Mouse (Mus musculus) left cerebral cortex, postnatal 36 days (tissue): ENCODE measurements around the gene Zfp940. TPM values are rescaled to one million over a fixed set of nuclear protein-coding genes. Genes with fewer than 3 reads are reported as not detected.

Experiments
- DNase-seq, 2 experiments: peaks; one replicate each; pipeline ENCODE4 v3.0.0; 2021 to 2022; ENCODE audit warnings: low spot score in 2 of 2, mixed read lengths in 1 of 2
- intact Hi-C: fragments of 180-260 bp; cut with DNase I; formaldehyde crosslinking; loops from one replicate; pipeline ENCODE4 v1.15.1; 2025
- total RNA-seq, 2 experiments: library from RNA; stranded (reverse); gene quantifications; 2 replicates each; pipeline ENCODE4 v1.2.3; 2021

Gene Zfp940
- total RNA-seq, 2 experiments from 2014 or later: 17.3 to 17.8 TPM

DNA sequence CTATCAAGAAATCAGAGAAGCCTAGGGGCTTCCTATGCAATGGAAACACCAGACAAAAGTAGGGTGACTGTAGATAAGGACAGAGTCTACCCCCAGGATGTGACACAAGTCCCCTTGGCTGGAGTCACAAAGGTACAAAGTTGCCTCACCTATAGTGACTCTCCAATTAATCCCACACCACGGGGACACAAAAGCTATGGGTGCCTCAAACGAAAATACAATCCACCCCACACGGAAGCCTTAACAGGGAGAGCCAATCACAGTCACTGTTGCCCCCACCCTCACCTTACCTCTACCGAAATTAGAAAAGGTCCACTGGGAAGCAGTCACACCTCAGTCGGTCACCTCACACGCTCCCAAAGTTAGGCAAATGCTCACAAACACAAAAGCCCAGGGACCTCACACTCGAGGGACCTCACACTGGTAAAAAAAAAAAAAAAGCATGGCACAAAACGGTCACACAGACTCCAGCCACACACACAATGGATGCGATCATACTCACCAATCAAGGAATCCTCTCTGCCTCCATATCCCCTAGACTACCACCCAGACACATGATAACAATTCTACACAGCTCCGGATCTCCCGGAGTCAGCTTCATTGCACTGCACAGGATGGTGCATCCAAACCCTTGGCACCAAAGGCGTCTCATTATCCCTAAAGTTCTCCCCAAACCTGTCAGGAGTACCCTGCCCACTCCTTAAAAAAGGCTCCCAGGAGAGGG, 38.2 kb downstream of the Zfp940 start:
- intact Hi-C loops: loop anchor here (1.0 to 5.0 kb wide), 3 partner anchors 42 to 92 kb away; partner anchors contain the start of genes Zfp27, Zfp383, Zfp420 and Zfp84
- no peak for DNase-seq

DNA sequence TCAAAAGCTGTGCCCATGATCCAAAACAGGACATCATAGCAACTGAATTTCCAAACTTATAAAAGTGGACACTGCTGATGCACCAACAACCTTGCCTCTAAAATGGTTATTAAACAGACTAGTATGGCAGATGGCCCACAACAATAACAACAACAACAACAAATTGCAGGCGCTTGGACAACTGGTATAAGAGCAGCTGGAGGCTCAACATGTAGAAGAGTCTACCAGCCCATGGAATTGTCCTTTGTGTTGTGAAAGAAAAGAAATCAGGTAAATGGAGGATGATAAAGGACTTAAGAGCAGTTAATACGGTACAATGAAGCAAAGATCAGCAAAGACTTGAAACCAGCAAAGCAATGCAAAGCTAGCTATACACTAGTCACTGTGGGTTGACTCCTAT, 39.1 kb downstream of the Zfp940 start:
- intact Hi-C loops: no loop called here
- DNase-seq: no peak

DNA sequence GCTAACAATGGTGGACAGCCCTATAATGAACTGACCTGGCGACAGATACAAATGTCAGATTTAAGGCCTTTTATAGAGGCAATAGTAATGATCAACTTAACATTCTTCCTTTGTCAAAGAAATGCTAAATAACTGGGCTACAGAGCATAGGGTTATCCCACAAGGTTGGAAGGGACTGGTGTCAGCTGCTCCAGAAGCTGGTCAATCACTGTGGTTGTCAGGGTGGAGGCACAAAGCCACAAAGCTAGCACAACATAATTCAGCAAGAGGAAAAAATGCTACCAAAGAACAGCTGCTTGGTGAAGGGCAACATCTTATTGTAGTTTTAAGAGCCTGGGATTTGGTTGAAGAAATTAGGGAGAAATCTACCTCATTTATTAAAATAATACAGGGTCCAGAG, 41.2 kb downstream of the Zfp940 start:
- intact Hi-C loops: no loop called here
- no peak for DNase-seq

DNA sequence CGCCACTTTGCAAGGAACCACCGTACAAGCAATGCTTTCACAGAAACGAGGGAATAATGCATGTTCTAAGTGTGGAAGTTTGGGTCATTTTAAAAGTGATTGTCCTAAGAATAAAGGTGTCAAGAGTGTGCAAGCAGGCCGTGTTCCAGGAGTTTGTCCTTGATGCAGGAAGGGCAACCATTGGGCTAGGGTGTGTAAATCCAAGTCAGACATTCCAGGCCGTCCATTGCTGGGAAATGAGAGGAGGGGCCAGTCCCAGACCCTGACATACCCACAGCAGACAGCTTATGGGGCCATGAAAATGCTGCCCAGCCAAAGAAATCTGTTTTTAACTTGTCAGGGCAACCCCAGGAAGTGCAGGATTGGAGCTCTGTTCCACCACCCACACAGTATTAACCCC, 46.4 kb downstream of the Zfp940 start:
- DNase-seq: no peak
- intact Hi-C loops: no loop called here

DNA sequence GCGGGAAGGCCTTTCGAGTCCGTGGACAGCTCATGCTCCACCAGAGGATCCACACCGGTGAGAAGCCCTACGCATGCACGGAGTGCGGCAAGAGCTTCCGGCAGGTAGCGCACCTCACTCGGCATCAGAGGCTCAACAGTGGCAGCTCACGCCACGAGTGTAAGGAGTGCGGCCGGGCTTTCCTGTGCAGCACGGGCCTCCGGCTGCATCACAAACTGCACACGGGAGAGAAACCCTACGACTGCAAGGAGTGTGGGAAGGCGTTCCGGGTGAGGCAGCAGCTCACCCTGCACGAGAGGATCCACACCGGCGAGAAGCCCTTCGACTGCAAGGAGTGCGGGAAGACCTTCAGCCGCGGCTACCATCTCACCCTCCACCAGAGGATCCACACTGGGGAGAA, 60.6 kb downstream of the Zfp940 start:
- DNase-seq: no peak
- intact Hi-C loops: no loop called here

DNA sequence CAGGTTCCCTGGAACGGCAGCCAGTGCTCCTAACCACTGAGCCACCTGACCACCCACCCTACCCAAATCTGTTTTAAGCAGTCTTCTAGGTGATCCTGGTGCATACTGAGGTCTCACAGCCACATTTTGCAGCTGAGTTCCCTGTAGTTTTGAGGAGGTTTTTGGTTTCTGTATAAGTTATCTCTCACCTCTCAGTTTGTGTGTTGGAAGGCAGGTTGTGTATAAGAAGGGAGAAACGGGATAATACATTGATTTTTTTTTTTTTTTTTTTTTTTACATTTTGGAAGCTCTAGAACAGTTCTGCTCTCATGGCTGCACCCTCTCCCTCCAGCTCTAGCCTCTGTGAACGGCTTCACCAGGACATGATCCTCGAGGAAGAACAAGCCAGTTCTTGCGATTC, 67.6 kb downstream of the Zfp940 start:
- DNase-seq: no peak
- intact Hi-C loops: no loop called here

DNA sequence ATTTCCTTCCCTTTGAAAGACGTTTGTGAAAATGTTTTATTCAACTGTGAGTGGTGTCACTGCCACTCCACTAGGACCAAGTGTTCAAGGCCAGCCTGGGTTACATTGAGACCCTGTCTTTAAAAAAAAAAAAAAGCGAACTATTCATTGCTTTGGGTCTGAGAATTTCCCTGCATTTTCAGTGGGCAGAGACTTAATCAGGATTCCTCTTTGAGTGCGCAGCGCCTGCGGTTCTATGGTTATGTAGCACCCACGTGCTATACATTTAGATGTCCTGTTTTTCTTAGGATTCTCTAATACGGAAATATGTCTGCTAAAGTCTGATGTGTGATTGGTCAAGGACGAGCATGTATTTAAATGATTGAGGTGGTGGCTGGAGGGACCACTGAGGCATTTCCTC, 68.4 kb downstream of the Zfp940 start:
- intact Hi-C loops: no loop called here
- no peak for DNase-seq

DNA sequence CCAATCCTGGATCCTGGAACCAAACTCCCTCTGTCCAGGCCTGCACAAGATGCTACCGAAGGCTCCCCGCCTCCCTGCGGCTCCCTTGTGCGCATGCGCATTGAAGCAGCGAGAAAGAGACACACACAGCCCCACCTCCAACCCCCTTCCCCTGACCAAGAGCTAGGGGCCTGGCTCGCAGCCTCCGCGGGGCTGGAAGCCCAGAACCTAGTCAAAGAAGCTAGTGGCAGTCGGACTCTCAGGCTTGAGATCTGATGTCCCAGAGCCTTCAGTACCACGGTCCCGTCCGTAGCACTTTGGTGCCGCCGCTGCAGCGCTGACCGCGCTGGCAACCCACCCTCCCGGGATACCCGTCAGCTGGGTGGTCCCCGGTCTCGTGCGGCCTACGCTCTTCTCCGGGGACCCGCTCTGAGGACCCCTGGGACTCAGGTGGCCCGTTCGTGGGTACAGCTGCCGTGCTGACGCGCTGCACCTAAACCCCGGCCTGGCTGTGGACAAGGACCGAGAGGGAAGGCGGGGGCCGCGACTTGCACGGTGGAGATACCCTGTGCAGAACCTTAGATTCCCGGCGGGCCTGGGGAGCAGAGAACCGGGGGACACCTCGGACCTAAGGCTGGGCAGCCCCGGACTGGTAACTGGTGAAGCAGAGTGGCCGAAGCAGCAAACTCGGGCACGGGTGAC, 69.5 kb downstream of the Zfp940 start, which contains the start of gene Zfp30:
Gene Zfp30 (plus strand): TSS at position 128 of the 681 bp plus-strand sequence.
- intact Hi-C loops: no loop called here
- peak; percentile 83 to 86 for DNase-seq

Other genes with a start within 250 kb of the Zfp940 start
- not detected for gene Catsperg2, start 126.6 kb downstream of the Zfp940 start, total RNA-seq
- gene Zfp84, start 85.1 kb downstream of the Zfp940 start, total RNA-seq: 10 to 100 TPM; 16.2 to 17.3 TPM
- gene Zfp30, start 69.7 kb downstream of the Zfp940 start, total RNA-seq: 10 to 100 TPM; 12.8 to 12.9 TPM
- 10 to 100 TPM; 21.0 to 21.1 TPM for gene Zfp790, start 37.6 kb downstream of the Zfp940 start, total RNA-seq
- gene Zfp420, start 6.3 kb upstream of the Zfp940 start, total RNA-seq: 10 to 100 TPM; 13.4 to 13.6 TPM
- gene Zfp27, start 52.9 kb upstream of the Zfp940 start, total RNA-seq: 10 to 100 TPM; 20.5 to 23.2 TPM
- gene Zfp383, start 54.6 kb upstream of the Zfp940 start, total RNA-seq: 1 to 10 TPM; 9.0 to 9.7 TPM
- 10 to 100 TPM; 18.0 to 19.1 TPM for gene Zfp74, start 100.4 kb upstream of the Zfp940 start, total RNA-seq
- gene Zfp568, start 130.3 kb upstream of the Zfp940 start, total RNA-seq: 1 to 10 TPM; 3.2 to 5.3 TPM
- 1 to 10 TPM; 7.7 to 8.5 TPM for gene Zfp14, start 197.7 kb upstream of the Zfp940 start, total RNA-seq
- 1 to 10 TPM; 3.4 to 4.5 TPM for gene Zfp82, start 219.2 kb upstream of the Zfp940 start, total RNA-seq
- gene Gm26920, start 236.7 kb upstream of the Zfp940 start, total RNA-seq: 1 to 10 TPM in 1 of 2 experiments, not detected in 1; 1.1 TPM
- 1 to 10 TPM; 7.5 to 7.6 TPM for gene Zfp566, start 236.9 kb upstream of the Zfp940 start, total RNA-seq
- gene Zfp260, start 241.1 kb upstream of the Zfp940 start, total RNA-seq: 10 to 100 TPM; 65.6 to 70.4 TPM